Mouse (Mus musculus): ENCODE data around the gene Tmem108. TPM values are rescaled to one million over a fixed set of nuclear protein-coding genes. Genes with fewer than 3 reads are reported as not detected.

The Tmem108 gene
- total RNA-seq (2014; rRNA removed) (16.9 and 25.2 TPM in 2 replicates), polyA plus RNA-seq (2015; fragmentation: Nextera tagmentation; extraction: Ambion mirVana) (20.2 and 24.8 TPM in 2 replicates)

GRCm38 (mm10) chr9:103761647-103762084 is at the start of gene Tmem108:
Gene Tmem108, minus strand, starts transcription at chr9:103761837.
- TF ChIP-seq CTCF (IDR thresholded peaks at IDR 0.05): no peak
- Histone ChIP-seq H3K4me2 (ENCODE audit: low read depth, low read length, poor library complexity, severe bottlenecking) (peak within 1 kb of the TSS; percentile 77), H3K27ac (ENCODE audit: low read depth, low read length) (peak within 1 kb of the TSS; percentile 48; the same call in 1 of the 2 replicates), H3K4me3 (ENCODE audit: low read depth, low read length) (peak within 1 kb of the TSS; percentile 77), H3K36me3 (ENCODE audit: insufficient read depth, low read length) (no peaks in the 10 kb centered on the region), H3K9ac (replicated peaks; ENCODE audit: low read length, poor library complexity, severe bottlenecking) (peak within 1 kb of the TSS; percentile 78), H3K9me3 (ENCODE audit: low read length) (no peaks in the 10 kb centered on the region), H3K27me3 (ENCODE audit: insufficient read depth, low read length) (no peaks in the 10 kb centered on the region), H3K4me1 (ENCODE audit: insufficient read depth, low read length) (no peaks in the 10 kb centered on the region)
- WGBS: under 1% methylated on average over 46 of the region's 51 CpGs
- DNase-seq (ENCODE audit: low spot score) (peak; percentile 96), ATAC-seq (ENCODE audit: low FRiP score) (peak; percentile 96)

GRCm38 (mm10) chr9:103789029-103789428 is 27.4 kb upstream of the Tmem108 start:
- H3K36me3 ChIP-seq (ENCODE audit: insufficient read depth, low read length): no peaks in the 10 kb centered on the region
- WGBS: 61% methylated on average over 1 of the region's 1 CpGs
- H3K9me3 ChIP-seq (ENCODE audit: low read length): no peaks in the 10 kb centered on the region
- H3K27me3 ChIP-seq (ENCODE audit: insufficient read depth, low read length): no peaks in the 10 kb centered on the region
- no peaks in the 10 kb centered on the region for H3K4me1 ChIP-seq (ENCODE audit: insufficient read depth, low read length)
- no peak overlapping the region for H3K27ac ChIP-seq (ENCODE audit: low read depth, low read length)
- no peak for ATAC-seq (ENCODE audit: low FRiP score)
- no peak overlapping the region for H3K9ac ChIP-seq (replicated peaks; ENCODE audit: low read length, poor library complexity, severe bottlenecking)
- no peak for DNase-seq (ENCODE audit: low spot score)
- no peak for TF ChIP-seq CTCF (IDR thresholded peaks at IDR 0.05)
- no peak overlapping the region for H3K4me3 ChIP-seq (ENCODE audit: low read depth, low read length)
- H3K4me2 ChIP-seq (ENCODE audit: low read depth, low read length, poor library complexity, severe bottlenecking): no peak overlapping the region

DNA sequence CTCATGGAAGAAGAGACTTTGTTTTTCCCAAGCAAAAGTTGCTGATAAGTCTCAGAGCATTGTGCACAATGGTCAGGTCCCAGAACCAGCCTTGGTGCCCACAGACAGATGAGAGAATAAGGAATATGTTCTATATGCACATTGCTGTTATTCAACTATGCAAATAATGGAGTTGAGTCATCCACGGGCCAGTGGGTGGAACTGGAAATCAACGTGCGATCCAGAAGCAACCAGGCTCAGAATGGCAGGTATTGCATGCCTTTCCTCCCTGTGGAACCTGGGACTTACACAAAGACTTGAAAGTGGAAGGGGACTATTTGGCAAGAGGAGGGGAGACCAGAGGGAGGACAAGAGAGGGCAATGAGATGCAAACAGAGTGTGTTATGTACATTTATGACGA is 22.5 kb upstream of the Tmem108 start:
- H3K4me3 ChIP-seq (ENCODE audit: low read depth, low read length): no peak overlapping the region
- WGBS: 94% methylated on average over 4 of the region's 4 CpGs
- no peaks in the 10 kb centered on the region for H3K4me1 ChIP-seq (ENCODE audit: insufficient read depth, low read length)
- ATAC-seq (ENCODE audit: low FRiP score) (no peak), DNase-seq (ENCODE audit: low spot score) (no peak)
- H3K27ac ChIP-seq (ENCODE audit: low read depth, low read length): no peak overlapping the region
- no peaks in the 10 kb centered on the region for H3K36me3 ChIP-seq (ENCODE audit: insufficient read depth, low read length)
- TF ChIP-seq CTCF (IDR thresholded peaks at IDR 0.05): no peak
- H3K27me3 ChIP-seq (ENCODE audit: insufficient read depth, low read length): no peaks in the 10 kb centered on the region
- no peak overlapping the region for H3K9ac ChIP-seq (replicated peaks; ENCODE audit: low read length, poor library complexity, severe bottlenecking)
- no peak overlapping the region for H3K4me2 ChIP-seq (ENCODE audit: low read depth, low read length, poor library complexity, severe bottlenecking)
- no peaks in the 10 kb centered on the region for H3K9me3 ChIP-seq (ENCODE audit: low read length)

- TF ChIP-seq CTCF (IDR thresholded peaks at IDR 0.05): no peak
- Histone ChIP-seq H3K36me3 (ENCODE audit: insufficient read depth, low read length) (no peaks in the 10 kb centered on the region), H3K27ac (ENCODE audit: low read depth, low read length) (no peak overlapping the region), H3K9ac (replicated peaks; ENCODE audit: low read length, poor library complexity, severe bottlenecking) (no peak overlapping the region), H3K9me3 (ENCODE audit: low read length) (no peaks in the 10 kb centered on the region), H3K4me1 (ENCODE audit: insufficient read depth, low read length) (no peaks in the 10 kb centered on the region), H3K4me3 (ENCODE audit: low read depth, low read length) (no peak overlapping the region; the same call in 1 of the 2 replicates), H3K27me3 (ENCODE audit: insufficient read depth, low read length) (no peaks in the 10 kb centered on the region), H3K4me2 (ENCODE audit: low read depth, low read length, poor library complexity, severe bottlenecking) (peak overlapping the region; percentile 10; the same call in 1 of the 2 replicates)
- 66% methylated on average over 16 of the region's 16 CpGs for WGBS
- no peak for DNase-seq (ENCODE audit: low spot score)
- no peak for ATAC-seq (ENCODE audit: low FRiP score)
Observed at GRCm38 (mm10) chr9:103783276-103783675, 21.6 kb upstream of the Tmem108 start.

DNA sequence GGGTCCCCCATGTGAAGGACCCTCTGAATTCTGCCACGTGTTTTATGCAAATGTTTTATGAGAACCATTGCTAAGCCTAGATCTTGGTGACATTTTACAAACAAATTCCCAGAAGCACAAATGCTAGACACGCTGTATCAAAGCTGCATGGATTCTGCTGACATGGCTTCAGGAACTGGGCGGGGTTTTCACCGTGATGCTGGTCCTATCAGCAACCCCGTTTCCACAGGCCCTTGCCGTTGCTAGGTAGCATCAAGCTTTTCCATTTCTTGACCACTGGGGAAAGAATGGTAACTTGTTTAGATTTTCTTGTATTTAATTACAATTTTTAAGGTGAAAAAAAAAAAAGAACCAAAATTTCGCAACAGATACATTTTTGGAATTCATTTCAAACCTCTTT is 20.7 kb upstream of the Tmem108 start:
- DNase-seq (ENCODE audit: low spot score): no peak
- no peaks in the 10 kb centered on the region for H3K27me3 ChIP-seq (ENCODE audit: insufficient read depth, low read length)
- no peaks in the 10 kb centered on the region for H3K9me3 ChIP-seq (ENCODE audit: low read length)
- WGBS: 73% methylated on average over 7 of the region's 7 CpGs
- H3K4me3 ChIP-seq (ENCODE audit: low read depth, low read length): no peak overlapping the region
- ATAC-seq (ENCODE audit: low FRiP score): no peak
- H3K27ac ChIP-seq (ENCODE audit: low read depth, low read length): no peak overlapping the region
- H3K9ac ChIP-seq (replicated peaks; ENCODE audit: low read length, poor library complexity, severe bottlenecking): no peak overlapping the region
- no peaks in the 10 kb centered on the region for H3K36me3 ChIP-seq (ENCODE audit: insufficient read depth, low read length)
- no peaks in the 10 kb centered on the region for H3K4me1 ChIP-seq (ENCODE audit: insufficient read depth, low read length)
- TF ChIP-seq CTCF (IDR thresholded peaks at IDR 0.05): no peak
- no peak overlapping the region for H3K4me2 ChIP-seq (ENCODE audit: low read depth, low read length, poor library complexity, severe bottlenecking)

- H3K27me3 ChIP-seq (ENCODE audit: insufficient read depth, low read length): no peaks in the 10 kb centered on the region
- H3K9ac ChIP-seq (replicated peaks; ENCODE audit: low read length, poor library complexity, severe bottlenecking): no peak overlapping the region
- 86% methylated on average over 7 of the region's 7 CpGs for WGBS
- H3K36me3 ChIP-seq (ENCODE audit: insufficient read depth, low read length): no peaks in the 10 kb centered on the region
- no peak overlapping the region for H3K27ac ChIP-seq (ENCODE audit: low read depth, low read length)
- H3K9me3 ChIP-seq (ENCODE audit: low read length): no peaks in the 10 kb centered on the region
- no peak for TF ChIP-seq CTCF (IDR thresholded peaks at IDR 0.05)
- no peaks in the 10 kb centered on the region for H3K4me1 ChIP-seq (ENCODE audit: insufficient read depth, low read length)
- H3K4me2 ChIP-seq (ENCODE audit: low read depth, low read length, poor library complexity, severe bottlenecking): no peak overlapping the region
- H3K4me3 ChIP-seq (ENCODE audit: low read depth, low read length): no peak overlapping the region
- DNase-seq (ENCODE audit: low spot score) (no peak), ATAC-seq (ENCODE audit: low FRiP score) (no peak)
Observed at GRCm38 (mm10) chr9:103781407-103781806, 19.8 kb upstream of the Tmem108 start.

Data from midbrain, postnatal 0 days (tissue).